Mouse (Mus musculus) E14TG2a.4 (cell line): ENCODE results near the gene Ttc39b.

Experiments
- CTCF ChIP-seq: conservative IDR thresholded peaks from 2 replicates; pipeline ENCODE4 v1.5.1; 2014; ENCODE audit warnings: low read length
- NANOG ChIP-seq: IDR thresholded peaks from 2 replicates; pipeline ENCODE4 v1.6.1; 2014; ENCODE audit warnings: borderline replicate concordance, low read length, mixed read lengths
- POU5F1 ChIP-seq: IDR thresholded peaks from 2 replicates; pipeline ENCODE4 v1.6.1; 2014; ENCODE audit warnings: low read length, borderline replicate concordance

DNA sequence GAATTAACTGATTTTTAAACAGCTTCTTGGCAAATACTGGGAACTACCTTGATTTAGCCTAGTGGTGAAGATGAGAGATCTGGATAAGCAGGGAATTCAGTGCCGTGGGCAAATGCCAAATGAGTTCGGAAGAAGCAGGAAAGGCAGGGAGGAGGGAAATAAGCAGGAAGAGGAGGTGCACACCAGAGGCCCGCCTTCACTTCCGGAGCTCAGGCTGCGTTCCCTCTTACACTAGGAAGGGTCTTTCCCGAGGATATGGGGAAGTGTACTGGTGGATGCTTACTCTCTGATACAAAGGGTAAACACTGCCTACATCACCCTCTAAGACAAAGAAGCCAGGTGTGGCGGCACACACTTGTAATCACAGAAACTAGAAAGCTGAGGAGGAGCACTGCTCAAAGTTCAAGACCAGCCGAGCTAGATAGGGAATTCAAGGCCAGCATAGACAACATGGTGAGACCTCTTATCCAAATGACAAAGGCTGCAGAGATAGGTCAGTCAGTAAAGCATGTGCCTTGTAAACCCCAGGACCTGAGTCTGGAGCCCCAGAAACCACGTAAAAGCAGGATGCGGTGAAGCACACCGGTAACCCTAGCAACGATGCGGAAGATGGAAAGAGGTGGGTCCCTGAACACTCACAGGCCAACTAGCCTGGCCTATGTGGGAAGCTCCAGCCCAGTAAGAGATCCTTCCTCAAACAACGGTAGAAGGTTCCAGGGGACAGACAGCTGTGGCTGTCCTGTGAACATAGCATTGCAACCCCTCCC is 57.9 kb downstream of the Ttc39b start:
- no peak for TF ChIP-seq CTCF
- TF ChIP-seq NANOG, result no peak
- no peak for TF ChIP-seq POU5F1
